Mouse (Mus musculus): Measurements from ENCODE around the gene Mprip.
"Not testable (repeated sequence)": the region's sequence is repeated elsewhere in the genome, so short reads cannot be mapped to it uniquely, and the experiment has no call there.

Gene Mprip

GRCm38 (mm10) chr11:59661005-59661404 lies at the start of gene Mprip:
Gene Mprip, plus strand, starts transcription at chr11:59661305.
- no peak for DNase-seq (ENCODE audit: low spot score in 2 of 2)

GRCm38 (mm10) chr11:59611646-59612045 lies 49.5 kb upstream of the Mprip start:
- no peak for DNase-seq (ENCODE audit: low spot score in 2 of 2)

GRCm38 (mm10) chr11:59614120-59614519 lies 47.0 kb upstream of the Mprip start:
- DNase-seq (ENCODE audit: low spot score in 2 of 2): no peak

GRCm38 (mm10) chr11:59616986-59617385 lies 44.1 kb upstream of the Mprip start:
- not testable (repeated sequence) for DNase-seq (ENCODE audit: low spot score in 2 of 2)

- DNase-seq (ENCODE audit: low spot score in 2 of 2): no peak
These were observed 38.9 kb upstream of the Mprip start for GRCm38 (mm10) chr11:59622214-59622613.

- DNase-seq (ENCODE audit: low spot score in 2 of 2): peak; percentile 34 to 67
These were observed 37.0 kb upstream of the Mprip start for GRCm38 (mm10) chr11:59624017-59624630.

GRCm38 (mm10) chr11:59626192-59626591 lies 34.9 kb upstream of the Mprip start:
- DNase-seq (ENCODE audit: low spot score in 2 of 2): no peak

- DNase-seq (ENCODE audit: low spot score in 2 of 2): no peak
These were observed 32.9 kb upstream of the Mprip start for GRCm38 (mm10) chr11:59628177-59628576.

GRCm38 (mm10) chr11:59629871-59630270 lies 31.2 kb upstream of the Mprip start:
- DNase-seq (ENCODE audit: low spot score in 2 of 2): no peak

- no peak for DNase-seq (ENCODE audit: low spot score in 2 of 2)
These were observed 29.1 kb upstream of the Mprip start for GRCm38 (mm10) chr11:59631980-59632379.

- DNase-seq (ENCODE audit: low spot score in 2 of 2): peak in 1 of 2 experiments; percentile 36
These were observed 28.1 kb upstream of the Mprip start for GRCm38 (mm10) chr11:59633037-59633436.

GRCm38 (mm10) chr11:59634001-59634660 lies 27.0 kb upstream of the Mprip start:
- peak in 1 of 2 experiments; percentile 45 for DNase-seq (ENCODE audit: low spot score in 2 of 2)

GRCm38 (mm10) chr11:59635251-59635795 lies 25.8 kb upstream of the Mprip start:
- peak; percentile 44 to 51 for DNase-seq (ENCODE audit: low spot score in 2 of 2)

GRCm38 (mm10) chr11:59635821-59636694 lies 25.0 kb upstream of the Mprip start:
- DNase-seq (ENCODE audit: low spot score in 2 of 2): peak in 1 of 2 experiments; percentile 21

GRCm38 (mm10) chr11:59636695-59637414 lies 24.2 kb upstream of the Mprip start:
- no peak for DNase-seq (ENCODE audit: low spot score in 2 of 2)

GRCm38 (mm10) chr11:59639957-59640643 lies 21.0 kb upstream of the Mprip start:
- no peak for DNase-seq (ENCODE audit: low spot score in 2 of 2)

- DNase-seq (ENCODE audit: low spot score in 2 of 2): no peak
These were observed 19.9 kb upstream of the Mprip start for GRCm38 (mm10) chr11:59641227-59641626.

GRCm38 (mm10) chr11:59642420-59642819 lies 18.7 kb upstream of the Mprip start:
- no peak for DNase-seq (ENCODE audit: low spot score in 2 of 2)

- no peak for DNase-seq (ENCODE audit: low spot score in 2 of 2)
These were observed 16.1 kb upstream of the Mprip start for GRCm38 (mm10) chr11:59645036-59645435.

- no peak for DNase-seq (ENCODE audit: low spot score in 2 of 2)
These were observed 12.0 kb upstream of the Mprip start for GRCm38 (mm10) chr11:59649058-59649457.

- no peak for DNase-seq (ENCODE audit: low spot score in 2 of 2)
These were observed 8.1 kb upstream of the Mprip start for GRCm38 (mm10) chr11:59653003-59653402.

Measured in urinary bladder, postnatal 36 days (tissue).